Mouse (Mus musculus) megakaryocyte, adult 5-6 weeks (primary cell): ENCODE measurements around the gene Ruvbl2. TPM values are rescaled to one million over a fixed set of nuclear protein-coding genes. Genes with fewer than 3 reads are reported as not detected.

ENCODE experiments used
- ATAC-seq: 2 replicates; pipeline ENCODE4 v1.8.0; 2016; ENCODE audit warnings: mild to moderate bottlenecking, inconsistent platforms; ENCODE audit not compliant: poor library complexity, severe bottlenecking
- total RNA-seq, 2 experiments: library from RNA; stranded (forward) in 1 of 2; stranded (reverse) in 1 of 2; fragments of 153-499, 151-499 nt in 1 of 2; fragments of 221-1000, 200-1000 nt in 1 of 2; gene quantifications; 2 replicates each; pipeline versions ENCODE4 v1.2.3 to v1.2.4; 2015 to 2017

The Ruvbl2 gene
- total RNA-seq, 2 experiments from 2014 or later = 51.6 to 52.9 TPM

GRCm38 (mm10) chr7:45434203-45435015, 3.5 kb downstream of the Ruvbl2 start, which contains the start of gene Gys1:
TSS of gene Gys1 (plus strand) at chr7:45434844.
- peak; percentile 93 for ATAC-seq

DNA sequence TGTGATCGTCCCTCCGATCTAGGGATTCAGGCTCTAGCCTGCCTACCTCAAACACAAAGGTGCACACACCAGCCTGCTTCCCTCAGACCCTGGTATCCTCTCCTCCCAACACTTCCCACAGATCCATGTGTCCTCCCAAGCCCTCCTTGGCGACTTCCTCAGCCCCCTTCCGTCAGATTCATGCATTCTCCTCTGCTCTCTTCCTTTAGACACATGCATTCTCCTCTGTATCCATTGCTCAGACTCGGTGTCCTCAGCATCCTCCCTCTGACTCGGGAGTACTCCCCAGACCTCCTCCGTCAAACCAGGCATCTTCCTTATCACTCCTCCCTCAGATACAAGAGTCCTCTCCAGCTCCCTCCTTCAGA, 4.1 kb downstream of the Ruvbl2 start:
- ATAC-seq = no peak

DNA sequence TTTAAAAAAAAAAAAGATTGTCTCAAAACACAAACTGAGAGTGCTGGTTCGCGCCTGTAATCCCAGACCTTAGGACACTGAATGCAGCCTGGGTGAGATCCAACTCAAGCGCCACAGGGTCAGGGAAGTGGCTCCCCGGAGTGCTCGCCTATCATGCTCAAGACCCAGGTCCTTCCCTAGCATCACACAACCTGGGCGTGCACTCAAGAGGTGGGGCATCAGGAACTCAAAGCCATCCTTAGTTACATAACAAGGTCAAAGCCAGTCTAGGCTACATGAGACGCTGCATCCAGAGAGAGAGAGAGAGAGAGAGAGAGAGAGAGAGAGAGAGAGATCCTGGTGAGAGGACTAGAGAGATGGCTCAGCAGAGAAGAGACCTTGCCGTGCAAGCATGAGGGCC, 11.3 kb downstream of the Ruvbl2 start:
- ATAC-seq = no peak

GRCm38 (mm10) chr7:45421194-45421593, 16.7 kb downstream of the Ruvbl2 start:
- no peak for ATAC-seq

DNA sequence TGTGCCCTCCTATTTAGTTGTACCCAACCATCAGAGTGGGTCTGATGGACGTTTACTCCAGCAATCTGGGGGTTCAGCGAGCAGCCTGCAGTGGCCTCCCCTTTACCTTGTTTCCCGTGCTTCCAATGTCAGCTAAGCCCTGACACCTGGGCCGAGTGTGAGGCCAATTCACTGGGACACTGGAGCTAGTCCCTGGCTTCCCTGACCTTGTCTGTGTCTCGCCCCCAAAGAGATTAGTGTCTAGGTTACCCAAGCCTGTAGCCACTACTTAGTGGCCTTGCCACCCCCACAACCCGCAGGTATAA, 17.3 kb downstream of the Ruvbl2 start, which contains the start of gene Lhb:
Gene Lhb, plus strand, starts transcription at position 206 of the 305 bp plus-strand sequence.
- no peak for ATAC-seq

- ATAC-seq = no peak
These were observed 17.9 kb downstream of the Ruvbl2 start for GRCm38 (mm10) chr7:45419859-45420614.

DNA sequence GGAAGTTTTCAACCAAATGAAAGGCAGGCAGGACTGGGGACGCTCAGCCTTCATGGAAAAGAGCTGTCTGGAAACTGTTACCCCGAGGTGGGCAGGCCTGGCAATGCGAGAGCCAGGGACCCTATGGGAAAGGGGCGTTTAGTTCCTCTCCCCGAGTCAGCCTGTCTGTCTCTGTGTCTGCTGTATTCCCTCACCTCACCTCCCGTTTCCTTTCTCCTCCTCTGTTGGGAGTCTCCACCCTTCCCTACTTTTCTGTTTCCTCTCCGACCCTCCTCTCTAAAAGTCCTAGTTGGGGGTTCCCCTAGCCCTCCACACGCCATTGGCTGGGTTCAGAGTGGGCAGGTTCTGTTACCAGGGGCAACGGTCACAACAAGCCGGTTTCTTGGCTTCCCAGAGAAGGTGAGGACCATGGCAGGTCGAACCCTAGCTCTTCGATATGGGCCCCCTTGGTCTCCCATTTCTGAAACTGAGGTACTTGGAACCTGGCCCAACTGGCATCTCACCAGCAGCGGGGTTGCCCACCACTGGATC, 19.9 kb downstream of the Ruvbl2 start:
- ATAC-seq = no peak

DNA sequence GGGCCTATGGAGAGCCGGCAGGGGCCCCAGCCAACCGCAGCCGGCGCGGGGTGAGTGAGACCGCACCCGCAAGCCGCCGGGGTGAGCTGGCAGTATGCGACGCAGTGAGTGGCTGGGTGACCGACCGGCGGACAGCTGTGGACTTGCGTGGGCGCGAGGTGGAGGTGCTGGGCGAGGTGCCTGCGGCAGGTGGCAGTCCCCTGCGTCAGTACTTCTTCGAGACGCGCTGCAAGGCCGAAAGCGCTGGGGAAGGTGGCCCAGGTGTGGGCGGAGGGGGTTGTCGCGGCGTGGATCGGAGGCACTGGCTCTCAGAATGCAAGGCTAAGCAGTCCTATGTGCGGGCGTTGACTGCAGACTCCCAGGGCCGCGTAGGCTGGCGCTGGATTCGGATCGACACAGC, 22.3 kb downstream of the Ruvbl2 start:
- no peak for ATAC-seq

DNA sequence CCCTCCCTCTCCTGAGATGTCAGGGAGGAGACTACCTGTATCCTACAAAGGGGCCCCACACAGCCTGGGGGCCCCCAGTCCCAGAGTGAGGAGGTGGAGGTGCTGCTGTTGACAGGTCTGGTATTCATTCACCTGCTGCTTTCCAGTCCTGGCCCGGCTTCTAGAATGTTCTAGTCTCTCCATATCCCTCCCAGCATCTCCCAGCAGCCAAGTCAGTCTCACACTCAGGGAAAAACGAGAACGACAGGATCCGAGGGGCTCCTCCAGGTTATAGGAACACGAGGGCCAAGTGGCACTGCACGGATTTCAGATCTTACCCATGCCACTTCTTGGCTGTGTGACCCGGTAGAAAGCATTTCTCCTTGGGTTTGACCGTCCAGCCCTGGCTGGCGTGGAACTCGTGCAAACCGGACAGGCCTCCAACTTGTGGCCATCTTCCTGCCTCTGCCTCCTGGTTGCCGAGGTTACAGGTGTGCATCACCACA, 23.1 kb downstream of the Ruvbl2 start:
- ATAC-seq = no peak

GRCm38 (mm10) chr7:45413864-45414739, 23.8 kb downstream of the Ruvbl2 start:
- ATAC-seq = peak; percentile 31

- ATAC-seq = no peak
These were observed 24.6 kb downstream of the Ruvbl2 start, which contains the start of gene Ntf5 for GRCm38 (mm10) chr7:45413113-45413863. TSS of gene Ntf5 (plus strand) at chr7:45413695.

DNA sequence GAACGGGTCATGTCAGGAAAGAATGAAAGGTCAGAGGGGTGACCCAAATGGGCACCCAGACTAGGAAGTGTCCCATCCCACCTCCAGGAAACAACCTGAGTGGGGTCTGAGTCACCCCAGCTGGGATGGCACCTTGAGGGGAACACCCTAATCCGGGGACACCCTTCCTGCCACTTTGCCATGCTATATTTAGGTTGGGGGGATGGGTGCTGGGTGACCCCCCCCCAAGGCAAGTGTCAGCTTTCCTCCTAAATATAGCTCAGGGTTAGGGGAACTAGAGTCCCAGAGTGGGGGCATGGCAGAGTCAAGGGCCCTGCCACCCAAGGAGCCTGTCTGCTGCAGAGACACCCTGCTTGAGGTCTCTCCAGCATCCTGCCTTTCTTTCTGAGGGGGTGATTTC, 25.5 kb downstream of the Ruvbl2 start:
- ATAC-seq = no peak

DNA sequence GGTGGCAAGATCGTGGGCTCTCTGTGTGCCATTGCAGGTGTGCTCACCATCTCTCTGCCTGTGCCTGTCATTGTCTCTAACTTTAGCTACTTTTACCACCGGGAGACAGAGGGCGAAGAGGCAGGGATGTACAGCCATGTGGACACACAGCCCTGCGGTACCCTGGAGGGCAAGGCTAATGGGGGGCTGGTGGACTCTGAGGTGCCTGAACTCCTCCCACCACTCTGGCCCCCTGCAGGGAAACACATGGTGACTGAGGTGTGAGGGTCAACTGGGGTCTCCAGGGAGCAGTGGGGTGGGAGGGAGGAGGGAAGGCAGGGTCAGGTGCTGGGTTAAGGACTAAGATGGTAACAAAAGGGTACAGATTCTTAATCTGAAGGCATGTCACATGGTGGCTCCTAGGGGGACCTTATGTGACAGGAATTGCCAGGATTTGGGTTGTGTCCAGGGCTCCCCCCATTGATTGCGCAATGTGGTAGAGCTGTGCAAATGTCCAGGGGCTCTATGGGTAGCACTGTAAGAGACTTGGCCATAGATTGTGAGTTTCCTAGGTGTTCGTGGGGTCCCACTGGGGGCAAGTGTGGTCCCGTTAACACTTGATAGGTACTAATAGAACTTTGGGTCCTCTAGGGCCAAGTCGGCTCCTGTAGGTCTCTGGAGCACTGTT, 28.3 kb downstream of the Ruvbl2 start:
- ATAC-seq = no peak

- ATAC-seq = no peak
These were observed 28.9 kb downstream of the Ruvbl2 start for GRCm38 (mm10) chr7:45408949-45409348.

DNA sequence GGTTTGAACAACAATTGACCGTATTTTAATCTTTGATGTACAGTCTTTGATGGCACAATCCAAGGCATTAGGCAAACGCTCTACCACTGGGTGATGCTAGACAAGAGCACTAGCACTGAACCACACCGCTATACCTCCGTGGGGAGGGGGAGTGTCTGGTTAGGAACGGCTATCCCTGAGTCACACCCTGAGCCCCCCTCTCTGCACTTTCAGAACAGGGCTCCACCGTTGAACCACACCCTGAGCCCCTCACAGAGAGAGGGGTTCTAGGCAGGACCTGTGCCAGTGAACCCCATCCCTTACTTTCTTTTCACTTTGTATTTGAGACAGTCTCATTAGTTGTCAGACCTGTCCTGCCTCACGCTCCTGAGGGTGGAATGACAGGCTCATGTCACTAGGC, 29.5 kb downstream of the Ruvbl2 start:
- ATAC-seq = no peak

GRCm38 (mm10) chr7:45407836-45408235, 30.1 kb downstream of the Ruvbl2 start:
- ATAC-seq = no peak

DNA sequence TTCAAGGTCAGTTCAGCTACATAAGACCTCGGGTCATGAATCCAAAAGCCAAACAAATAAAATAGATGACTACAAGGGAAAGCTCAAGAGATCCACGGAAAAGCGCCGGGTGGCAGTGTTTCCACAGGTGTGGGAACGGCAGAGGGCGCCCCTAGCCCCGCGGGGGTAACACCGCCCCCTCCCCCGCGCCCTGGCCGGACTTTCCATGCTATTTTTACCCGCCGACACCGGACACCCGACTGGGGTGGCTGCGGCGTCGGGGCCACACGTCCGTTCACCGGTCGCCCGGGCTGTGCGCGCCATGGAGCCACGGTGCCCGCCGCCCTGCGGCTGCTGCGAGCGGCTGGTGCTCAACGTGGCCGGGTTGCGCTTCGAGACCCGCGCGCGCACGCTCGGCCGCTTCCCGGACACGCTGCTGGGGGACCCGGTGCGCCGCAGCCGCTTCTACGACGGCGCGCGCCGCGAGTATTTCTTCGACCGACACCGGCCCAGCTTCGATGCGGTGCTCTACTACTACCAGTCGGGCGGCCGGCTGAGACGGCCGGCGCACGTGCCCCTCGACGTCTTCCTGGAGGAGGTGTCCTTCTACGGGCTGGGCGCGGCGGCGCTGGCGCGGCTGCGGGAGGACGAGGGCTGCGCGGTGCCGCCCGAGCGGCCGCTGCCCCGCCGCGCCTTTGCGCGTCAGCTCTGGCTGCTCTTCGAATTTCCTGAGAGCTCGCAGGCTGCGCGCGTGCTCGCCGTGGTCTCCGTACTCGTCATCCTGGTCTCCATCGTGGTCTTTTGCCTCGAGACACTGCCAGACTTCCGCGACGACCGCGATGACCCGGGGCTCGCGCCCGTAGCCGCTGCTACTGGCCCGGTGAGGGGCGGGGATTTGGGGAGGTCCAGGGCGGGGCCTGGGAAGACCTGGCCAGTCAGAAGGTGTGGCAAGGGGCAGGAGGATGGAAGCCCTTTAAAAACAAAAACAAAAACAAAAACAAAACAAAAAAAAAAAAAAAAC, 31.4 kb downstream of the Ruvbl2 start:
- no peak for ATAC-seq
